In genomic region chr5:36353679-36354078, GRCm38 (mm10) we compare ENCODE assay signal across 17 mouse cellular contexts. TPM values are rescaled to one million over a fixed set of nuclear protein-coding genes. Genes with fewer than 3 reads are reported as not detected.
DNase-seq lines count a peak whose midpoint lies in the region; ATAC-seq lines count a peak whose summit lies in the region.
"Had no signal": no experiment of that assay in that cellular context is flagged by ENCODE, and none has a peak within 500 bp of the region (broad histone marks: within the 10 kb centered on the region; RNA-seq: fewer than 3 reads in every experiment).

No protein-coding gene starts in this region.

- H3K4me3 ChIP-seq in heart, embryonic 16.5 days (ENCODE audit: low read length): no peak overlapping the region
- H3K4me3 ChIP-seq in lung, embryonic 16.5 days (ENCODE audit: low read length): no peak overlapping the region
- no peak overlapping the region for H3K4me3 ChIP-seq in stomach, embryonic 15.5 days (replicated peaks)
- H3K4me3 ChIP-seq: embryonic facial prominence, embryonic 12.5 days; forebrain, embryonic 15.5 days; heart, embryonic 12.5 days; neural tube, embryonic 12.5 days had no signal

- no peaks in the 10 kb centered on the region for H3K36me3 ChIP-seq in heart, embryonic 16.5 days (ENCODE audit: control insufficient read depth, insufficient read depth)
- no peaks in the 10 kb centered on the region for H3K36me3 ChIP-seq in lung, embryonic 16.5 days (ENCODE audit: control insufficient read depth, insufficient read depth, low read length)
- H3K36me3 ChIP-seq in stomach, embryonic 15.5 days: no peaks in the 10 kb centered on the region
- H3K36me3 ChIP-seq: embryonic facial prominence, embryonic 12.5 days; forebrain, embryonic 15.5 days; heart, embryonic 12.5 days; neural tube, embryonic 12.5 days had no signal

- H3K9me3 ChIP-seq in heart, embryonic 16.5 days (replicated peaks; ENCODE audit: control insufficient read depth, low read length): no peaks in the 10 kb centered on the region
- H3K9me3 ChIP-seq in lung, embryonic 16.5 days (ENCODE audit: control insufficient read depth, low read length): no peaks in the 10 kb centered on the region
- no peaks in the 10 kb centered on the region for H3K9me3 ChIP-seq in stomach, embryonic 15.5 days
- H3K9me3 ChIP-seq: embryonic facial prominence, embryonic 12.5 days; forebrain, embryonic 15.5 days; heart, embryonic 12.5 days; neural tube, embryonic 12.5 days had no signal

- H3K9ac ChIP-seq in heart, embryonic 16.5 days (ENCODE audit: low read length): no peak overlapping the region
- H3K9ac ChIP-seq in lung, embryonic 16.5 days (ENCODE audit: low read length): no peak overlapping the region
- H3K9ac ChIP-seq in stomach, embryonic 15.5 days: no peak overlapping the region
- H3K9ac ChIP-seq: embryonic facial prominence, embryonic 12.5 days; forebrain, embryonic 15.5 days; heart, embryonic 12.5 days; hindbrain, embryonic 14.5 days; neural tube, embryonic 12.5 days had no signal

- H3K4me1 ChIP-seq in heart, embryonic 16.5 days (ENCODE audit: control insufficient read depth, insufficient read depth, low read length): peaks cover 39% of the 10 kb centered on the region
- peaks cover 26% of the 10 kb centered on the region for H3K4me1 ChIP-seq in lung, embryonic 16.5 days (replicated peaks; ENCODE audit: control insufficient read depth, insufficient read depth, low read length)
- H3K4me1 ChIP-seq in stomach, embryonic 15.5 days: peaks cover 20% of the 10 kb centered on the region
- H3K4me1 ChIP-seq: neural tube, embryonic 12.5 days had no signal

- intact Hi-C loops in heart, postnatal 36 days (cut with DNase I): no loop called here

- no peaks in the 10 kb centered on the region for H3K27me3 ChIP-seq in heart, embryonic 16.5 days (ENCODE audit: control insufficient read depth, insufficient read depth, low read length)
- no peaks in the 10 kb centered on the region for H3K27me3 ChIP-seq in lung, embryonic 16.5 days (ENCODE audit: control insufficient read depth, insufficient read depth, low read depth, low read length)
- H3K27me3 ChIP-seq in stomach, embryonic 15.5 days (replicated peaks): no peaks in the 10 kb centered on the region
- H3K27me3 ChIP-seq: embryonic facial prominence, embryonic 12.5 days; forebrain, embryonic 15.5 days; heart, embryonic 12.5 days; neural tube, embryonic 12.5 days; Patski had no signal

- H3K4me2 ChIP-seq in heart, embryonic 16.5 days (ENCODE audit: low read depth, low read length): no peak overlapping the region
- no peak overlapping the region for H3K4me2 ChIP-seq in lung, embryonic 16.5 days (ENCODE audit: low read depth, low read length)
- no peak overlapping the region for H3K4me2 ChIP-seq in stomach, embryonic 15.5 days
- H3K4me2 ChIP-seq: embryonic facial prominence, embryonic 12.5 days; forebrain, embryonic 15.5 days; heart, embryonic 12.5 days; hindbrain, embryonic 14.5 days; neural tube, embryonic 12.5 days had no signal

- ATAC-seq in heart, embryonic 16.5 days (replicated peaks; ENCODE audit: extremely low read depth, insufficient read depth, low FRiP score): no peak
- peak; percentile 72 for ATAC-seq in lung, embryonic 16.5 days (ENCODE audit: low read depth)
- ATAC-seq in stomach, embryonic 15.5 days (ENCODE audit: insufficient read depth, low FRiP score, low read depth): no peak
- ATAC-seq: forebrain, embryonic 15.5 days; Patski had no signal

- peak overlapping the region; percentile 34; the same call in 1 of the 2 replicates for H3K27ac ChIP-seq in heart, embryonic 16.5 days (ENCODE audit: low read length)
- peak overlapping the region; percentile 18; the same call in 1 of the 2 replicates for H3K27ac ChIP-seq in lung, embryonic 16.5 days (ENCODE audit: low read length)
- peak overlapping the region; percentile 6; the same call in 1 of the 2 replicates for H3K27ac ChIP-seq in stomach, embryonic 15.5 days
- H3K27ac ChIP-seq: embryonic facial prominence, embryonic 12.5 days; forebrain, embryonic 15.5 days; hindbrain, embryonic 14.5 days; neural tube, embryonic 12.5 days had no signal

- WGBS in heart, embryonic 16.5 days: 48% methylated on average over 6 of the region's 6 CpGs
- 44% methylated on average over 6 of the region's 6 CpGs for WGBS in lung, embryonic 16.5 days
- WGBS in stomach, embryonic 15.5 days: 48% methylated on average over 6 of the region's 6 CpGs

- no peak for DNase-seq in heart, postnatal 36 days
- peak; percentile 67 for DNase-seq in 3T3-L1 (ENCODE audit: low read depth, low spot score)
- DNase-seq in spleen, postnatal 36 days (ENCODE audit: low spot score in 2 of 2): no peak
- DNase-seq in right cerebral cortex, postnatal 4 days: no peak
- DNase-seq: adrenal gland, postnatal 25 days; cerebellum, adult 8-10 months; kidney, adult 18-20 months had no signal

RNA-seq across cellular contexts. Expression of gene Sorcs2, which starts 44.3 kb away (rescaled TPM):
- 8.2 and 10.7 TPM in 2 replicates for polyA plus RNA-seq in heart, embryonic 16.5 days (2015; fragmentation: Nextera tagmentation; extraction: Ambion mirVana)
- 10 to 100 TPM; 10.5 to 11.4 TPM for total RNA-seq in heart, postnatal 36 days (2021)
- polyA plus RNA-seq in lung, embryonic 16.5 days (2015; fragmentation: Nextera tagmentation; extraction: Ambion mirVana): 20.6 and 21.8 TPM in 2 replicates
- polyA plus RNA-seq in stomach, embryonic 15.5 days (2015; fragmentation: Nextera tagmentation; extraction: Ambion mirVana): 13.7 TPM in 2 replicates
- total RNA-seq: common myeloid progenitor, adult 5-6 weeks had no signal
